Mouse (Mus musculus): ENCODE measurements around the gene Tet1. TPM values are rescaled to one million over a fixed set of nuclear protein-coding genes. Genes with fewer than 3 reads are reported as not detected.

The Tet1 gene
- total and polyA plus RNA-seq, 3 experiments = 0.08 TPM; not detected in 1

GRCm38 (mm10) chr10:62886799-62887591 is 21.8 kb downstream of the Tet1 start:
- Histone ChIP-seq H3K27ac (ENCODE audit: control insufficient read depth, low read depth, low read length) (no peak overlapping the region), H3K36me3 (ENCODE audit: control insufficient read depth in 1 of 2, insufficient read depth in 2 of 2, low read length in 2 of 2) (no peaks in the 10 kb centered on the region), H3K27me3 (ENCODE audit: control insufficient read depth in 1 of 2, insufficient read depth in 2 of 2, low read length in 2 of 2) (peaks cover 2 to 8% of the 10 kb centered on the region in 2 experiments; a peak in 3 of 4 replicates), H3K4me3 (ENCODE audit: control insufficient read depth in 1 of 2, insufficient read depth in 1 of 2, low read depth in 2 of 2, low read length in 2 of 2) (no peak overlapping the region), H3K79me2 (ENCODE audit: control insufficient read depth, insufficient read depth, low read length, poor library complexity) (no peaks in the 10 kb centered on the region), H3K4me1 (ENCODE audit: control insufficient read depth in 1 of 2, insufficient read depth in 2 of 2, low read length in 2 of 2) (no peaks in the 10 kb centered on the region), H3K9me3 (replicated peaks; ENCODE audit: insufficient read depth, low read length) (no peaks in the 10 kb centered on the region), H3K9ac (ENCODE audit: control insufficient read depth, low read depth, low read length, poor library complexity, severe bottlenecking) (no peak overlapping the region)
- DNase-seq (ENCODE audit: low read depth, low spot score) = no peak
- TF ChIP-seq TCF12 (IDR thresholded peaks at IDR 0.05; ENCODE audit: low read depth, low read length) (no peak), ZMIZ1 (IDR thresholded peaks at IDR 0.05; ENCODE audit: low read depth, low read length) (no peak), POLR2A (IDR thresholded peaks at IDR 0.05; ENCODE audit: control insufficient read depth in 1 of 2, insufficient read depth in 1 of 2, low read depth in 1 of 2, low read length in 2 of 2, poor library complexity in 1 of 2) (no peak), USF1 (IDR thresholded peaks at IDR 0.05; ENCODE audit: low read depth, low read length) (no peak), CHD2 (IDR thresholded peaks at IDR 0.05; ENCODE audit: low read length) (no peak), MYB (IDR thresholded peaks at IDR 0.05; ENCODE audit: low read depth, low read length) (no peak), MAFK (IDR thresholded peaks at IDR 0.05; ENCODE audit: borderline replicate concordance, low read depth, low read length) (no peak)

GRCm38 (mm10) chr10:62885969-62886798 is 22.6 kb downstream of the Tet1 start:
- Histone ChIP-seq H3K79me2 (ENCODE audit: control insufficient read depth, insufficient read depth, low read length, poor library complexity) (no peaks in the 10 kb centered on the region), H3K4me1 (ENCODE audit: control insufficient read depth in 1 of 2, insufficient read depth in 2 of 2, low read length in 2 of 2) (no peaks in the 10 kb centered on the region), H3K27ac (ENCODE audit: control insufficient read depth, low read depth, low read length) (no peak overlapping the region), H3K9me3 (replicated peaks; ENCODE audit: insufficient read depth, low read length) (no peaks in the 10 kb centered on the region), H3K4me3 (ENCODE audit: control insufficient read depth in 1 of 2, insufficient read depth in 1 of 2, low read depth in 2 of 2, low read length in 2 of 2) (no peak overlapping the region), H3K36me3 (ENCODE audit: control insufficient read depth in 1 of 2, insufficient read depth in 2 of 2, low read length in 2 of 2) (no peaks in the 10 kb centered on the region), H3K27me3 (ENCODE audit: control insufficient read depth in 1 of 2, insufficient read depth in 2 of 2, low read length in 2 of 2) (peaks cover 2 to 8% of the 10 kb centered on the region in 2 experiments; a peak in 3 of 4 replicates), H3K9ac (ENCODE audit: control insufficient read depth, low read depth, low read length, poor library complexity, severe bottlenecking) (no peak overlapping the region)
- TF ChIP-seq MEF2A (IDR thresholded peaks at IDR 0.05; ENCODE audit: extremely low read depth, insufficient replicate concordance, low read depth, low read length, poor library complexity, severe bottlenecking) = no peak
- no peak for TF ChIP-seq CHD1 (IDR thresholded peaks at IDR 0.05; ENCODE audit: low read depth, low read length)
- no peak for TF ChIP-seq KAT2A (conservative IDR thresholded peaks at IDR 0.05; ENCODE audit: low read depth, low read length)
- no peak for TF ChIP-seq MXI1 (IDR thresholded peaks at IDR 0.05; ENCODE audit: low read depth, low read length)
- no peak for TF ChIP-seq GABPA (IDR thresholded peaks at IDR 0.05; ENCODE audit: low read depth, low read length)
- no peak for TF ChIP-seq CTCF (IDR thresholded peaks at IDR 0.05 in 2 of 3, conservative IDR thresholded peaks at IDR 0.05 in 1 of 3; ENCODE audit: control insufficient read depth in 1 of 3, insufficient read depth in 1 of 3, low read depth in 2 of 3, low read length in 3 of 3, poor library complexity in 1 of 3, severe bottlenecking in 1 of 3)
- no peak for TF ChIP-seq ELF1 (IDR thresholded peaks at IDR 0.05; ENCODE audit: low read depth, low read length)
- DNase-seq (ENCODE audit: low read depth, low spot score) = no peak
